Mouse (Mus musculus) left cerebral cortex, adult 11 months (tissue): ENCODE measurements around the gene Ptger4.
"Not testable (repeated sequence)": the region's sequence is repeated elsewhere in the genome, so short reads cannot be mapped to it uniquely, and the experiment has no call there.

Experiments
- DNase-seq: peaks from one replicate; pipeline ENCODE4 v3.0.0; 2022; ENCODE audit warnings: low spot score

The Ptger4 gene

GRCm38 (mm10) chr15:5238073-5238472 is 5.9 kb downstream of the Ptger4 start:
- no peak for DNase-seq

GRCm38 (mm10) chr15:5237012-5237660 is 6.9 kb downstream of the Ptger4 start:
- no peak for DNase-seq

- DNase-seq = peak; percentile 42
These were observed 7.4 kb downstream of the Ptger4 start for GRCm38 (mm10) chr15:5236538-5236937.

GRCm38 (mm10) chr15:5235527-5235926 is 8.5 kb downstream of the Ptger4 start:
- DNase-seq = no peak

GRCm38 (mm10) chr15:5234659-5235058 is 9.3 kb downstream of the Ptger4 start:
- no peak for DNase-seq

GRCm38 (mm10) chr15:5230746-5231145 is 13.2 kb downstream of the Ptger4 start:
- DNase-seq = not testable (repeated sequence)

GRCm38 (mm10) chr15:5220491-5220890 is 23.5 kb downstream of the Ptger4 start:
- no peak for DNase-seq

GRCm38 (mm10) chr15:5209116-5209515 is 34.9 kb downstream of the Ptger4 start:
- no peak for DNase-seq

- DNase-seq = no peak
These were observed 38.8 kb downstream of the Ptger4 start for GRCm38 (mm10) chr15:5205222-5205621.

GRCm38 (mm10) chr15:5196691-5197090 is 47.3 kb downstream of the Ptger4 start:
- no peak for DNase-seq

GRCm38 (mm10) chr15:5195987-5196514 is 47.9 kb downstream of the Ptger4 start:
- no peak for DNase-seq

GRCm38 (mm10) chr15:5194931-5195330 is 49.1 kb downstream of the Ptger4 start:
- no peak for DNase-seq

GRCm38 (mm10) chr15:5194446-5194845 is 49.5 kb downstream of the Ptger4 start:
- no peak for DNase-seq

GRCm38 (mm10) chr15:5193833-5194232 is 50.2 kb downstream of the Ptger4 start:
- DNase-seq = no peak

- no peak for DNase-seq
These were observed 54.4 kb downstream of the Ptger4 start for GRCm38 (mm10) chr15:5189504-5190093.

- DNase-seq = no peak
These were observed 56.0 kb downstream of the Ptger4 start for GRCm38 (mm10) chr15:5188029-5188428.

GRCm38 (mm10) chr15:5187116-5187515 is 56.9 kb downstream of the Ptger4 start:
- DNase-seq = no peak

- DNase-seq = no peak
These were observed 57.7 kb downstream of the Ptger4 start for GRCm38 (mm10) chr15:5186293-5186675.

- DNase-seq = peak; percentile 68
These were observed 58.4 kb downstream of the Ptger4 start, which contains the start of gene Ttc33 for GRCm38 (mm10) chr15:5185366-5186292. TSS of gene Ttc33 (plus strand) at chr15:5185525.

- no peak for DNase-seq
These were observed 59.2 kb downstream of the Ptger4 start for GRCm38 (mm10) chr15:5184668-5185330.

- DNase-seq = no peak
These were observed 70.7 kb downstream of the Ptger4 start for GRCm38 (mm10) chr15:5173217-5173820.
